Mouse (Mus musculus) stomach, embryonic 15.5 days (tissue): Measurements from ENCODE around the gene Apold1. TPM values are rescaled to one million over a fixed set of nuclear protein-coding genes. Genes with fewer than 3 reads are reported as not detected.

Source experiments
- ATAC-seq: fragments of 200-750 bp; cut with Nextera tagmentation; 2 replicates; pipeline ENCODE4 v1.8.0; 2017; ENCODE audit warnings: low read depth, moderate number of reproducible peaks, moderate TSS enrichment; ENCODE audit not compliant: insufficient read depth, low FRiP score
- H3K27ac ChIP-seq: fragments of 300-500 bp; sonication (generic); 2 replicates; pipeline ENCODE4 v1.5.1; 2015; ENCODE audit warnings: mild to moderate bottlenecking, inconsistent platforms
- H3K27me3 ChIP-seq: fragments of 300-500 bp; sonication (generic); replicated peaks from 2 replicates; pipeline ENCODE4 v1.6.1; 2015; ENCODE audit warnings: inconsistent platforms
- H3K36me3 ChIP-seq: fragments of 300-500 bp; sonication (generic); 2 replicates; pipeline ENCODE4 v1.6.1; 2015; ENCODE audit warnings: inconsistent platforms
- H3K4me1 ChIP-seq: fragments of 300-500 bp; sonication (generic); 2 replicates; pipeline ENCODE4 v1.6.1; 2015; ENCODE audit warnings: inconsistent platforms
- H3K4me2 ChIP-seq: fragments of 300-500 bp; sonication (generic); 2 replicates; pipeline ENCODE4 v1.6.1; 2015; ENCODE audit warnings: mild to moderate bottlenecking, inconsistent platforms
- H3K4me3 ChIP-seq: fragments of 300-500 bp; sonication (generic); replicated peaks from 2 replicates; pipeline ENCODE4 v1.5.1; 2015; ENCODE audit warnings: inconsistent platforms
- H3K9ac ChIP-seq: fragments of 300-500 bp; sonication (generic); 2 replicates; pipeline ENCODE4 v1.6.1; 2015; ENCODE audit warnings: inconsistent platforms
- H3K9me3 ChIP-seq: fragments of 300-500 bp; sonication (generic); 2 replicates; pipeline ENCODE4 v1.6.1; 2016; ENCODE audit warnings: inconsistent platforms
- WGBS: fragments of 180-500 bp; shearing (Covaris S2); methylation state at CpG from one replicate; pipeline ENCODE4 v1.1.7; 2015; 5-methylcytosine and 5-hydroxymethylcytosine counted together
- polyA plus RNA-seq: library from polyadenylated mRNA; unstranded; fragments of >200 nt; fragmentation: Nextera tagmentation; extraction: Ambion mirVana; gene quantifications from 2 replicates; pipeline ENCODE4 v1.2.1, GENCODE M21; 2015

The Apold1 gene
- polyA plus RNA-seq, 1 experiment from 2014 or later: 3.2 TPM

DNA sequence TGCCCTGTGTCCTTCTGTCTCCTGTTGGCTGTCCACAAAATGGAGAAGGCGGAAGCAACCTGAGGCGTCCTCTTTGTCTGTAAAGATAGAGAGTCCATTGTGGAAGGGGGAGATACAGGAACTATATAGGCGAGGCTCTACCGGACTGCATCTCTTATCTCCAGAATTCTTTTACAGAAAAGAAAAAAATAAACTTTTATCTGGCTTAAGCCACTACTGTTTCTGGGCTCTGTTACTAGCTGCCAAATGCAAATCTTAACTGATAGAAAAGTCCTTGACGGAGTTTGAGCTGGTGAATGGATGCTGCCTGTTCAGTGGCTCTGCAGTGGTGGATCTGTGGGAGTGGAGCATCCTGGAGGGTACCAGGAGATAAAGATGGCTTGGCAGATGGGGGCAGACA lies 30.2 kb upstream of the Apold1 start:
- H3K27ac ChIP-seq: no peak overlapping the region
- ATAC-seq: no peak
- no peak overlapping the region for H3K9ac ChIP-seq
- H3K4me2 ChIP-seq: no peak overlapping the region
- WGBS: 77% methylated on average over 5 of the region's 5 CpGs
- H3K4me3 ChIP-seq: no peak overlapping the region
- no peaks in the 10 kb centered on the region for H3K27me3 ChIP-seq
- H3K9me3 ChIP-seq: no peaks in the 10 kb centered on the region
- H3K36me3 ChIP-seq: no peaks in the 10 kb centered on the region
- H3K4me1 ChIP-seq: no peaks in the 10 kb centered on the region

DNA sequence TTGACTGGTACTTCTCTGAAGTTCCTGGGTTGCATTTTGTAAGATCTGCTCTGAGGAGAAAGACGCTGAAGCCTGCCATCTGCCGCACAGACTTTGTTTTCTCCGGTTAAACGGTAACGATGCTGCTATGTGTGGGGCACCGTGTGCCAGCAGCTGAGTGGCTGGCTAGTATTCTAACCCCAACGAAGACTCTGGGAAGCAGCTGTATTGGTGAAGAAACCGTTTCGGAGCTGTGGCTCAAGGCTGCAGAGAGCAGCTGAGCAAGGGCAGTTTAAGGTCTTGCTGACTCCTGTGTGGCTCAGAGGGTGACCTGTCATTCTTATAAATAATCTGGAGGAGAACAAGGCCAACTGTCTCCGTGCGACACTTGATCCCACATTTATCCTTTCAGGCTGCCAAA lies 27.5 kb upstream of the Apold1 start:
- H3K4me2 ChIP-seq: no peak overlapping the region

DNA sequence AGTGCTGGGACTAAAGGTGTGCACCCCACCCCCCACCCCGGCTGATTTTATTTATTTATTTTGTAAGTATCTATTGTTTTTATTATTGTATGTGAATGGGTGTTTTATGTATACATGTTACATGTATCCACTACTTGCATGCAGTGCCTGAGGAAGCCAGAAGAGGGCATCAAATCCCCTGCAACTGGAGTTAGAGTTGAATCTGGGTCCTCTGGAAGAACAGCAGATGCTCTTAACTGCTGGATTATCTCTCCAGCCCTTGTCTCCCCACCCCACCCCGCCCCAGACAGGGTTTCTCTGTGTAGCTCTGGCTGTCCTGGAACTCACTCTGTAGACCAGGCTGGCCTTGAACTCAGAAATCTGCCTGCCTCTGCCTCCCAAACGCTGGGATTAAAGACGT lies 25.1 kb upstream of the Apold1 start:
- no peaks in the 10 kb centered on the region for H3K4me1 ChIP-seq
- H3K4me3 ChIP-seq: no peak overlapping the region
- no peaks in the 10 kb centered on the region for H3K27me3 ChIP-seq
- H3K9ac ChIP-seq: no peak overlapping the region
- ATAC-seq: no peak
- H3K36me3 ChIP-seq: no peaks in the 10 kb centered on the region
- 69% methylated on average over 4 of the region's 4 CpGs for WGBS
- no peak overlapping the region for H3K27ac ChIP-seq
- no peak overlapping the region for H3K4me2 ChIP-seq
- H3K9me3 ChIP-seq: no peaks in the 10 kb centered on the region

More for the DNA sequence above, 27.5 kb upstream of the Apold1 start:
- 66% methylated on average over 11 of the region's 11 CpGs for WGBS
- no peaks in the 10 kb centered on the region for H3K9me3 ChIP-seq
- H3K27me3 ChIP-seq: no peaks in the 10 kb centered on the region
- no peaks in the 10 kb centered on the region for H3K4me1 ChIP-seq
- no peak overlapping the region for H3K27ac ChIP-seq
- no peaks in the 10 kb centered on the region for H3K36me3 ChIP-seq
- no peak overlapping the region for H3K4me3 ChIP-seq
- no peak for ATAC-seq
- no peak overlapping the region for H3K9ac ChIP-seq

DNA sequence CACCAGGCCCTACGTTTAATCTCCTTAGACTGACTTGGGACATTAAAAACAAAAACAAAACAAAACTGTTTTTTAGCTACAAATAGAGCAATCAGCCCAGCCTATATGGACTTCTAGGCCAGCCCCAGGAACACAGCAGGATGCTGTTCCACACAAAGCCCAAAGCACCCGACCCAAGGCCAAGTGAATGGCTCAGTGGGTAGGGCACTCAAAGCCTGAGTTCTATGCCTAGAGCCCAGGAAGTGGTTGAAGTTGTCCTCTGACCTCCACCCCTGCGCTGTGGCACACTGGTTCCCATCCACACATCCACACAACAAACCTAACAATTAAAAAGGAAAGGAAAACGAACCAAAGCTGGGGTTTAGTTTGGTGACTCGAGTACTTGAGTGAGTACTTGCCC lies 20.2 kb upstream of the Apold1 start:
- no peaks in the 10 kb centered on the region for H3K36me3 ChIP-seq
- H3K27me3 ChIP-seq: no peaks in the 10 kb centered on the region
- no peak overlapping the region for H3K4me3 ChIP-seq
- no peak overlapping the region for H3K4me2 ChIP-seq
- no peaks in the 10 kb centered on the region for H3K4me1 ChIP-seq
- no peak overlapping the region for H3K27ac ChIP-seq
- no peak for ATAC-seq
- no peaks in the 10 kb centered on the region for H3K9me3 ChIP-seq
- H3K9ac ChIP-seq: no peak overlapping the region
- 62% methylated on average over 5 of the region's 5 CpGs for WGBS

DNA sequence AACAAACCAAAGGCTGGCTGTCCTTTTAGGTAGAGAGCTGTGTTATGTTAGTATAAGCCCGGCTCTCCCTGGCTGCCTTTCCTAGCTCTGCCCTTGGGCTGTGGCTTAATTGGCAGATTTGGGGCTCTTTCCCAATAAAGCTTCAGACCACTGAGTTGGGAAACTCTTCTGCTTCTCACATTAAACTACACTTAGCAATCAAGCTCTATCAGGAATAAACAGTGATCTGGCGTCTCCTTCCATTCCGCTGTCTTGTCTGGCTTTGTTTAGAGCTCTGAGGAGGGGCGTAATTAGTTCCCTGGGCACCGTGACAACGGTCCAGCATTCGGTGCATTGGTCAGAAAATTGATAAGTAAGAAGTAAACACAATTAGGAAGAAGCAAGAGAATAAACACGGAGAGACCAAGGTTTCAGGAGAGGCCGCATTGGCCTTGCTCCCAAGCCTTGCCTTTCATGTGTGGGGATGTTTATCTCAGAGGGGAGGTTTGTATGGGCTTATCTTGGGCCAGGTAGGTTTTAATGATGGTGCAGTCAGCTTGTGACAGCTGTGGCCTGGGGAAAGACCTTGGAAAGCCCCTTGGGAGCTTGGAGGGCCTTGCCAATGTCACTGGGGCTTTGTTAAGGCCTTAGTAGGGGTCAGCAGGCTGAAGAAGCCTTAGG lies 19.5 kb upstream of the Apold1 start:
- no peak overlapping the region for H3K4me3 ChIP-seq
- ATAC-seq: no peak
- H3K4me2 ChIP-seq: no peak overlapping the region
- no peaks in the 10 kb centered on the region for H3K36me3 ChIP-seq
- no peaks in the 10 kb centered on the region for H3K27me3 ChIP-seq
- 40% methylated on average over 9 of the region's 9 CpGs for WGBS
- no peak overlapping the region for H3K27ac ChIP-seq
- H3K9me3 ChIP-seq: no peaks in the 10 kb centered on the region
- no peak overlapping the region for H3K9ac ChIP-seq
- no peaks in the 10 kb centered on the region for H3K4me1 ChIP-seq

DNA sequence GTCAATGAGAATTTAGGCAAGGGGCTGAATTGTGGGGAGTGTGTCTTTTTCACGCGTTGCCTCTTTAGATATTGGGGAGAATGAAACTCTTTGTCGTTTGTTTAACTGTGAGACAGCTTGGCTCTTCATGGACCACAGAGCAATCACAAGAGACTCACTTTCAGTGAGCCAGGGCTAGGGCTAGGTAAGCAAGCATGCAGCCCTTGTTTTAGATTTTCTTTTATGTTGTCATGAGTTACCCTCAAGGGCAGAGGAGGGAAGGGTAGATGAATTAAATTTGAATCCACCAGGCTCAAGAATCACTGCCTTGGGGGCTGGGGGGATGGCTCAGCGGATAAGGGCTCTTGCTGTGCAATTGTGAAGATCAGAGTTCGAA lies 19.0 kb upstream of the Apold1 start:
- Histone ChIP-seq H3K9me3 (no peaks in the 10 kb centered on the region), H3K4me1 (no peaks in the 10 kb centered on the region), H3K27me3 (no peaks in the 10 kb centered on the region), H3K4me2 (no peak overlapping the region), H3K4me3 (no peak overlapping the region), H3K36me3 (no peaks in the 10 kb centered on the region), H3K9ac (no peak overlapping the region), H3K27ac (no peak overlapping the region)
- 75% methylated on average over 5 of the region's 5 CpGs for WGBS
- ATAC-seq: no peak

DNA sequence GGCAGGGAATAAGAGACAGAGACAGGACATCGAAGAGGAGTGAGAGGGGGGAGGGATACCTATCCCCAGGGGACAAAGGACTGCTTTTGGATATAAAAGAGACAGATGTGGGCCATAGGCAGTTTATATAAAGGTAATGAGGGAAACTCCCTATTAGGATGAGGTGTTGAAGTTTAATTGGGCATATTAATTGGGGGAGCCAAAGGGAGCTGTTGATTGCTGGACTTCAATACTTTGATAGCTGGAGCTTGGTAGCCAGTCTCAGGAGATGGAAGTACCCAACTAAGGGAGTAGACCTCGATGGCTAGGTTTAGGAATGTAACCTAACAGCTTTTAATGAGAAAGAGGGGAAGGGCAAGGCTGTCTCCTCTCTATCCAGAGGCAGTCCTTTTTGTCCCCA lies 17.6 kb upstream of the Apold1 start:
- Histone ChIP-seq H3K27ac (no peak overlapping the region), H3K9ac (no peak overlapping the region), H3K36me3 (no peaks in the 10 kb centered on the region), H3K4me2 (no peak overlapping the region), H3K9me3 (no peaks in the 10 kb centered on the region), H3K27me3 (no peaks in the 10 kb centered on the region), H3K4me3 (no peak overlapping the region), H3K4me1 (no peaks in the 10 kb centered on the region)
- WGBS: 88% methylated on average over 2 of the region's 2 CpGs
- ATAC-seq: no peak

DNA sequence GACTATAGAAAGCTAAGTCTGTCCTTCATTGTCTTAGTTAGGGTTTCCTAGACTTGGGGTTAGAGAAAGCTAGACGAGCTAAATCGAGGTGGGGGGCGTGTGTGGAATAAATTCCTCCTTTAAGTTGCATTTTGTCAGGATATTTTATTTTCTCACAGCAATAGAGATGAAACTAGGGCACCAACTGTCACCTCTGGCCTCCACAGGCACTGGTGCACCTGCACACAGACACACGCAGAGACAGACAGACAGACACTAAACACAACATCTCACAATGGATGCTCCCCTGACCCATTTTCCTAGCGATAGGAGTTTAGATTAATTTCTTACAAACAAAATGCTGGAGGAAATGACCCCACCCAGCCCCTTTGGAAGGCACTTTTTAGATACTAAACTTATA lies 14.8 kb upstream of the Apold1 start:
- Histone ChIP-seq H3K4me3 (no peak overlapping the region), H3K4me1 (no peaks in the 10 kb centered on the region), H3K9me3 (no peaks in the 10 kb centered on the region), H3K9ac (no peak overlapping the region), H3K27me3 (no peaks in the 10 kb centered on the region), H3K4me2 (no peak overlapping the region), H3K36me3 (no peaks in the 10 kb centered on the region), H3K27ac (no peak overlapping the region)
- 77% methylated on average over 5 of the region's 5 CpGs for WGBS
- ATAC-seq: no peak

DNA sequence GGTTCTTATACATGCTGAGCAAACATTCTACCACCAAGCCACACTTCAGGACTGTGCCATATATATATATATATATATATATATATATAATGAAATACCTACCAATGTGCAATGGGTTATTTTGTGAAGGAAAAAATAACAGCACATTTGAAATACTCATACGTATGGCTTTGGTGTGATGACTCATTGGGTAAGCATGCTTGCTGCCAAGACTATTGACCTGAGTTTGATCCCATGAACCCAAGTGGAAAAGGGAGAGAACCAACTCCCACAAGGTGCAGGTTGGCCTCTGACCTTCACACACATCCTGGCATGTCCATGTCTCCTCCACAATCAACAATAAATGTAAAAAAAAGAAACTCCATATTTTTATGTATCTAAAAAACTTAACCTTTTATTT lies 13.2 kb upstream of the Apold1 start:
- Histone ChIP-seq H3K36me3 (no peaks in the 10 kb centered on the region), H3K9ac (no peak overlapping the region), H3K9me3 (no peaks in the 10 kb centered on the region), H3K27ac (no peak overlapping the region), H3K27me3 (no peaks in the 10 kb centered on the region), H3K4me1 (no peaks in the 10 kb centered on the region), H3K4me2 (no peak overlapping the region), H3K4me3 (no peak overlapping the region)
- no peak for ATAC-seq
- 61% methylated on average over 1 of the region's 1 CpGs for WGBS

DNA sequence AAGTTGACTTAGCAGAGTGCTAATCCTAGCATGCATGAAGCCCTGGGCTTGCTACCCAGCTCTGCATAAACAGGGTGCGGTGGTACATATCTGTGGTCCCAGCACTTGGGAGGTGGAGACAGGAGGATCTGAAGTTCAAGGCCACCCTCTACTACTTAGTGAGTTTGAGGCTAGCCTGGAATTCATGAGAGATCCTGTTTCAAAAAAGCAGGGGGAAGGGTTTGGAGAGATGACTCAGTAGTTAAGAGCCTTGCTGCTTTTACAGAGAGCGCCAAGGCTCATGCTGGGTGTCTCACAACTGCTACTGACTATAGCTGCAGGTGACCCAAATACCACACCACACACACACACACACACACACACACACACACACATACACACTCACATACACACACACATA lies 12.0 kb upstream of the Apold1 start:
- Histone ChIP-seq H3K27me3 (no peaks in the 10 kb centered on the region), H3K4me2 (no peak overlapping the region), H3K36me3 (no peaks in the 10 kb centered on the region), H3K4me3 (no peak overlapping the region), H3K9ac (no peak overlapping the region), H3K9me3 (no peaks in the 10 kb centered on the region), H3K27ac (no peak overlapping the region), H3K4me1 (no peaks in the 10 kb centered on the region)
- ATAC-seq: no peak
- WGBS: 98% methylated on average over 2 of the region's 2 CpGs

DNA sequence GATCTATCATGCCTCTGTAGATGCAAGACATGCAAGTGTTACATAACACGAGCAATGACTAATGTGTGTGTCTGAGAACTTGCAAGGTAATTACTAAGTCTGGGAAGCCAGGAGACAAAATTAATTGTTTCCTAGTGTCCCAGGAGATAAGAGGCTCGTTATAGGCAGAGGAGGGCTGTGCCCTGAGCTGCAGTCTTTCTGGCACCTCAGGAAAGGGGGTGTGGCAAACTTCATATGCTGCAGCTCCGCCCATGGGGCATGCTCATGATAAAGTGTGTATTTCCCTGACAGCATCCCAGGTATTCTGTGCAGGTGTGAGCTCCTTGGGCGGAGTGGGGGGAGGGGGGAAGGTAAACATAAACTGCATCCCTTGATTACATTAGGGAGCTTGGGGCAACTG lies 9.4 kb upstream of the Apold1 start:
- H3K4me1 ChIP-seq: no peaks in the 10 kb centered on the region
- ATAC-seq: no peak
- 38% methylated on average over 4 of the region's 4 CpGs for WGBS
- H3K27ac ChIP-seq: no peak overlapping the region
- no peaks in the 10 kb centered on the region for H3K9me3 ChIP-seq
- no peak overlapping the region for H3K9ac ChIP-seq
- H3K4me3 ChIP-seq: no peak overlapping the region
- no peaks in the 10 kb centered on the region for H3K27me3 ChIP-seq
- H3K4me2 ChIP-seq: no peak overlapping the region
- H3K36me3 ChIP-seq: no peaks in the 10 kb centered on the region

DNA sequence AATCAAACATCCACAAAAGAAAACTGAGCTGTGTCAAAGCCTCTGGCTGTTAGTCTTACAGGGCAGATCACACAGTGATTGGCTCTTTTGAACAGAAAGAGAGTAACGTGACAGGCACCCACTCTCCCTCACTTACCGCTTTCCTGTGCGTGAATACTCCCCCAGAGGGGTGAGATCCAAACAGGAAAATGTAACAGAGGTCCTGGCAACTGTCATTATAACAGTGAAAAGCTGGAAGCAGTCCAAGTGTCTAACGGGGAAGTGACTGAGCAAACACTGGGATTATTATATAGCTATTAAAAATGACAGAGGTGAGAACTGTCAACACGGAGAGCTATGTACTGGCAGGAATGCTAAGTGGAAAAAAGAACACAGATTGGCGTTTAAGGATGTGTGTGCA lies 4.9 kb upstream of the Apold1 start:
- ATAC-seq: no peak
- Histone ChIP-seq H3K4me1 (no peaks in the 10 kb centered on the region), H3K27ac (no peak overlapping the region), H3K4me2 (no peak overlapping the region), H3K4me3 (no peak overlapping the region), H3K9me3 (no peaks in the 10 kb centered on the region), H3K27me3 (no peaks in the 10 kb centered on the region), H3K36me3 (no peaks in the 10 kb centered on the region), H3K9ac (no peak overlapping the region)
- WGBS: 20% methylated on average over 6 of the region's 6 CpGs
